Mouse (Mus musculus): ENCODE measurements at regions not wholly inside any gene's neighbourhood (a gene's known extent, or its start where the extent isn't known, plus 50 kb on each side); places are given as distances from the start of the nearest gene placed in this dataset.
A peak's percentile ranks its signal among the peaks of the same experiment; 100 is the strongest.

DNA sequence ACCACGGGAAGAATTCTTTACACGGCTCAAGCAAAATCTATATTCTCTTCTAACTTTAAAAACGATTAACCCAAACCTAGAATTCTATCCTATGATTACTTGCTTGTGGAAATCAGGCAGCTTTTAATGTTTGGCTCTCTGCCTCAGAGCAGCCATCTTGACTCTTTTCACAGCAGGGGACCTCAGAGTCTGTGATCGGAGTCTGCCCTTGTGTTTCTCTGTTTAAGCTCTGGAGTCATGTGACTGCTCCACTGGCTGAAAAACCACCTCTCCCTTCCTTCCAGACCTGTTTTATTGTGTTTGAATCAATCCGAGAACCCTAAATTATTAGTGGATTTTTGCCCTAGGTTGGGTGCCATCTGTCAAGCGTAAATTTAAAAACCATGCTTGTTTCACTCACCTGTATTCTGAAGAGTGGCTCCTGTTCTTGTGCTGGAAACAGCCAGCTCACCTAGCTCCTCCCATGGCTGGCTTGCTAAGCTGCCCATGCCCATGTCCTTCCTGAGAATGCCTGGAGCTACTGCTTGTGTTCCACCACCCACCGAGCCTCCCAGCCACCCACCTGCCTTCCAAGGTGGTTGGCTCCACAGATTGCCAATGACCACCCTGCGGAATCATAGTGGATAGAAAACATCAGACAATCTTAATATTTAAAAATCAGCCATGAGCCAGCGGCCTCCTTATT lies 62.6 kb downstream of the Perp start:
- Histone ChIP-seq H3K4me2 (ENCODE audit: low read depth, severe bottlenecking) (no peak overlapping the region), H3K36me3 (ENCODE audit: control insufficient read depth, insufficient read depth, low read length) (no peaks in the 10 kb centered on the region), H3K9ac (ENCODE audit: low read length) (no peak overlapping the region), H3K4me1 (ENCODE audit: control insufficient read depth, insufficient read depth, low read length) (no peaks in the 10 kb centered on the region), H3K27me3 (ENCODE audit: control insufficient read depth, insufficient read depth, low read length) (no peaks in the 10 kb centered on the region), H3K9me3 (ENCODE audit: control insufficient read depth, low read length) (no peaks in the 10 kb centered on the region), H3K27ac (replicated peaks; ENCODE audit: low read depth, low read length) (no peak overlapping the region), H3K4me3 (ENCODE audit: low read depth, low read length) (no peak overlapping the region)
- no peak for ATAC-seq (ENCODE audit: insufficient number of reproducible peaks, low FRiP score, low TSS enrichment, low read depth)
- no peak for DNase-seq (ENCODE audit: low spot score)
- WGBS = 87% methylated on average over 9 of the region's 9 CpGs

DNA sequence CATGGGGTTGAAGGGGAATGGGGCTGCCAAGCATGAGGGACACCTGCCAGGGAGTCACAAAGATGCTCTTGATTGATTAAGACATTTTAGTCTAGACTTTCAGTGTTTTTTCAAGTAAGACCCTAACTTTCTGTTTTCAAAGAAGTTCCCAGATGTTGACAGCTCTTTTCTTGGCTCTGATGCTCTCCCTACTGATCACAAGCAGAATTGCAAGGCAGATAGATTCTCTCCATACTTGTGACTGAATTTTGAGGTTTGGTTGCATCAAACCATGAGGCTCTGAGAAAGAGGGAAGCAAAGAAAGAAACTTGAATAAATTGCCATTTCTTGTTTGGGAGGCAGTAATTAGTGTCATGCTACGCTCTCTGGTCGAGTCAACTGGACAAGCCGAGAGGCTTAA lies 64.5 kb downstream of the Perp start:
- H3K4me2 ChIP-seq (ENCODE audit: low read depth, severe bottlenecking) = no peak overlapping the region
- no peak overlapping the region for H3K4me3 ChIP-seq (ENCODE audit: low read depth, low read length)
- H3K9me3 ChIP-seq (ENCODE audit: control insufficient read depth, low read length) = no peaks in the 10 kb centered on the region
- 87% methylated on average over 3 of the region's 3 CpGs for WGBS
- DNase-seq (ENCODE audit: low spot score) (no peak), ATAC-seq (ENCODE audit: insufficient number of reproducible peaks, low FRiP score, low TSS enrichment, low read depth) (no peak)
- H3K27me3 ChIP-seq (ENCODE audit: control insufficient read depth, insufficient read depth, low read length) = no peaks in the 10 kb centered on the region
- no peaks in the 10 kb centered on the region for H3K4me1 ChIP-seq (ENCODE audit: control insufficient read depth, insufficient read depth, low read length)
- no peak overlapping the region for H3K27ac ChIP-seq (replicated peaks; ENCODE audit: low read depth, low read length)
- no peaks in the 10 kb centered on the region for H3K36me3 ChIP-seq (ENCODE audit: control insufficient read depth, insufficient read depth, low read length)
- H3K9ac ChIP-seq (ENCODE audit: low read length) = no peak overlapping the region

DNA sequence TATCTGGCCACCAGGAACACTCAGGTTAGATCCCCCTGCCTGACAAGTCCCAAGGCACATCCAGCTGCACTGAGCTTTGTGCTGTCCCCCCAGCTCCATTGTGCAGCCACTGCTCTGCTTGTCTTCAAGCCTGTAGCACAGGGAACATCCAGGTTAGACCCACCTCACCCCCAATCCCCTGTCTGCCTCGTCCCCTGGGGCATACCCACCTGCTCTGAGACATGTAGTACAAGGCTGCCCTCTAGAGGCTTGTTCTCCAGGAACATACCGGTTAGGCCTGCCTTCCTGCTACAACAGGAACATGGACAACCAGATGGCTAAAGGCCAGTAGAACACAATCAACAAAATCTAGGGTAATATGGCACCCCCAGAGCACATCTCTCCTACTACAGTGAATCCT lies 66.1 kb downstream of the Perp start:
- no peaks in the 10 kb centered on the region for H3K36me3 ChIP-seq (ENCODE audit: control insufficient read depth, insufficient read depth, low read length)
- no peak overlapping the region for H3K4me3 ChIP-seq (ENCODE audit: low read depth, low read length)
- ATAC-seq (ENCODE audit: insufficient number of reproducible peaks, low FRiP score, low TSS enrichment, low read depth) (no peak), DNase-seq (ENCODE audit: low spot score) (peak; percentile 65)
- H3K4me1 ChIP-seq (ENCODE audit: control insufficient read depth, insufficient read depth, low read length) = no peaks in the 10 kb centered on the region
- no peak overlapping the region for H3K4me2 ChIP-seq (ENCODE audit: low read depth, severe bottlenecking)
- no peaks in the 10 kb centered on the region for H3K9me3 ChIP-seq (ENCODE audit: control insufficient read depth, low read length)
- no peaks in the 10 kb centered on the region for H3K27me3 ChIP-seq (ENCODE audit: control insufficient read depth, insufficient read depth, low read length)
- 6% methylated on average over 2 of the region's 2 CpGs for WGBS
- no peak overlapping the region for H3K27ac ChIP-seq (replicated peaks; ENCODE audit: low read depth, low read length)
- H3K9ac ChIP-seq (ENCODE audit: low read length) = no peak overlapping the region

DNA sequence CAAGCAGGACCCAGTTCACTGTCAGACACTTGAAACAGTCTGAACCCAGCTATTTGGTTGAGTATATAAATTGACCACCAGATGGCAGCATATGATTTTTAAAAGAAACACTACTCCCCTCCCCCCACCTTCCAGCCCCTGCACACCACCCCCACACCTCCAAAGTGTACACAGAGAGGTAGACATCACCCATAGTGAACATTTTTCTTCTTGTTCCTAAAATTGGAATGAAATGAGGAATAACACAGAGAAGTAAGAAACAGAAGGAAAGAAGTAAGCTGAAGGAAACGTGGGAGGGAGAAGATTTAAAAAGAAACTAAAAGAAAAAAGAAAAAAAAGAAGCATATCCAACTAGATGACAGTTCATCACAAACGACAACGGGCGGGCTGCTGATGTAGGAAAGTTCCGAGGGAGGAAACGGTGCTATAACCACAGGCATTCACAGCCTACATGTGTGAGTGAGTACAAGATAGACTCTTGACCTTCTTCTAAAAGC lies 72.3 kb downstream of the Perp start:
- H3K4me1 ChIP-seq (ENCODE audit: control insufficient read depth, insufficient read depth, low read length) = no peaks in the 10 kb centered on the region
- H3K4me2 ChIP-seq (ENCODE audit: low read depth, severe bottlenecking) = no peak overlapping the region
- ATAC-seq (ENCODE audit: insufficient number of reproducible peaks, low FRiP score, low TSS enrichment, low read depth) (no peak), DNase-seq (ENCODE audit: low spot score) (no peak)
- H3K9ac ChIP-seq (ENCODE audit: low read length) = no peak overlapping the region
- WGBS = 72% methylated on average over 6 of the region's 6 CpGs
- no peak overlapping the region for H3K27ac ChIP-seq (replicated peaks; ENCODE audit: low read depth, low read length)
- H3K27me3 ChIP-seq (ENCODE audit: control insufficient read depth, insufficient read depth, low read length) = no peaks in the 10 kb centered on the region
- H3K4me3 ChIP-seq (ENCODE audit: low read depth, low read length) = no peak overlapping the region
- no peaks in the 10 kb centered on the region for H3K36me3 ChIP-seq (ENCODE audit: control insufficient read depth, insufficient read depth, low read length)
- no peaks in the 10 kb centered on the region for H3K9me3 ChIP-seq (ENCODE audit: control insufficient read depth, low read length)

DNA sequence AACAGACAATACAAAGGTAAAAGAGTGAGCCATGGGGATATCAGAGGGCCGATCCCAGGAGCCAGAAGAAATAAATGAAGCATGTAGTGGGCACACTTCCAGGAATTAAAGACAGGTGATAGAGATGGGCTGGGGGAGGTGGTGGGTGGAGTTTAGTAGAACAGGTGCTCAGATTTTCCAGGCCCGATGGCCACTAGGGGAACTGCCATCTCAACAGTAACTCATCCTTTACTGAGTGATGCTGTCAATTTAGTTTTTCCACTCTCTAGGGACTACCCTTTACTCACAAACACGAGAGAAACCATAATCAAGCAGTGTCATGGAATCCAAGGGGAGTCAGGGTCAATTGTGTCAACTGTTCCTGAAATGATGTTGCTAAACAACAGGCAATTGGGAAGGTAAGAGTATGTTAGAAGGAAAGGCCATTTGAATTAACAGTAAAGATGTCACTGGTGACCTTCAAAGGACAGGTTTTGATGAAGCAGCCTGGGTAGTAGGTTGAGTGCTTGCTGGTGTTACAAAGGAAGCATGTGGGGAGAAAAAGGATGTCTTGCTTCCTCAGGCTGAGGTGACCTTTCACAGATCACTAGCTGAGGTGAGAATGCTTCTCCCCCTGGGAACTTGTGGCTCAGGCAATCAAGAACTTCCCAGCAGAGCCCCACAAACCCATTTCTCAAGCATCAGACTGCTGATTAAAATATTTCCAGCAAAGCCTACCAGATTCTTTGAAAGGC lies 78.4 kb downstream of the Perp start:
- H3K9me3 ChIP-seq (ENCODE audit: control insufficient read depth, low read length) = no peaks in the 10 kb centered on the region
- H3K9ac ChIP-seq (ENCODE audit: low read length) = no peak overlapping the region
- no peak overlapping the region for H3K27ac ChIP-seq (replicated peaks; ENCODE audit: low read depth, low read length)
- H3K4me3 ChIP-seq (ENCODE audit: low read depth, low read length) = no peak overlapping the region
- 70% methylated on average over 3 of the region's 3 CpGs for WGBS
- ATAC-seq (ENCODE audit: insufficient number of reproducible peaks, low FRiP score, low TSS enrichment, low read depth) (no peak), DNase-seq (ENCODE audit: low spot score) (no peak)
- H3K4me1 ChIP-seq (ENCODE audit: control insufficient read depth, insufficient read depth, low read length) = no peaks in the 10 kb centered on the region
- H3K27me3 ChIP-seq (ENCODE audit: control insufficient read depth, insufficient read depth, low read length) = no peaks in the 10 kb centered on the region
- H3K4me2 ChIP-seq (ENCODE audit: low read depth, severe bottlenecking) = no peak overlapping the region
- H3K36me3 ChIP-seq (ENCODE audit: control insufficient read depth, insufficient read depth, low read length) = no peaks in the 10 kb centered on the region

DNA sequence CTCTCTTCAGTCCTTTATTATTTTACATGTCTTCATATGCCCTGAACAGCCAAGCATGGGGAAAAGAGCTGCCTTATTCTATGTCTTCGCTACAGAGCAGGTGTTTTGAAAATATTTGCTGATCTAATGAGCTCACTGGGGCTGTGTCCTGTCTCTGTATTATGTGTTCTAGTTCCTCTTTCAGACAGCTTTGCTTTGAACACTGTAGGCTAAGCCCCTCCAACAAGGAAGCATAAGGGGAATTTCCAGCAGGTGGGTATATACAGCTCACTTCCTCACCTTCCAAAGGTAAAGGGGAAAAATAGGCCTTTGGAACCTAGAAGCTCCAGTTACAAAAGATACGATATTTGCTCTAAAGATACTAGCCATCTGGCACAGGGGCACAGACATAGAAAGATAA lies 83.0 kb downstream of the Perp start:
- no peak overlapping the region for H3K4me3 ChIP-seq (ENCODE audit: low read depth, low read length)
- H3K4me2 ChIP-seq (ENCODE audit: low read depth, severe bottlenecking) = no peak overlapping the region
- no peaks in the 10 kb centered on the region for H3K4me1 ChIP-seq (ENCODE audit: control insufficient read depth, insufficient read depth, low read length)
- H3K9me3 ChIP-seq (ENCODE audit: control insufficient read depth, low read length) = no peaks in the 10 kb centered on the region
- H3K27ac ChIP-seq (replicated peaks; ENCODE audit: low read depth, low read length) = no peak overlapping the region
- ATAC-seq (ENCODE audit: insufficient number of reproducible peaks, low FRiP score, low TSS enrichment, low read depth) (no peak), DNase-seq (ENCODE audit: low spot score) (no peak)
- no peaks in the 10 kb centered on the region for H3K36me3 ChIP-seq (ENCODE audit: control insufficient read depth, insufficient read depth, low read length)
- no peaks in the 10 kb centered on the region for H3K27me3 ChIP-seq (ENCODE audit: control insufficient read depth, insufficient read depth, low read length)
- no peak overlapping the region for H3K9ac ChIP-seq (ENCODE audit: low read length)
- WGBS = 89% methylated on average over 2 of the region's 2 CpGs

DNA sequence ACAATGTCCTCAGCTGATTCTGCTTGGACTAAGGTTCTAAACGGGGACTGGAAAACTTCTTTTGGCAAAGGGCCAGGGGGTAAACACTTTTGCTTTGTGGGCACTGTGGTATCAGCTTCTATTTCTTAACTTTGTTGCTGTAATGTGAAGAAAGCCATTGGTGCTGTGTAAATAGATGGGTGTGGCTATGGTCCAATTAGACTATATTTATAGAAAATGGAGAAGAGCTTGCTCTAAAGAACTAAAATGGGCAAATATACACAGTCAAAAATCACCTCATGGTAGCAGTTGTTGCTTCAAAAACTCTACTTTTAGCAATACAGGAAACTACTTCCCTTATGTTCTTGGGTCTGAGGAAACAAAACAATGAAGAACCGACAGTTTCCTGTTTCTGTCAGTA lies 84.1 kb downstream of the Tnfaip3 start:
- Histone ChIP-seq H3K4me3 (ENCODE audit: low read depth, low read length) (no peak overlapping the region), H3K36me3 (ENCODE audit: control insufficient read depth, insufficient read depth, low read length) (no peaks in the 10 kb centered on the region)
- no peak for ATAC-seq (ENCODE audit: insufficient number of reproducible peaks, low FRiP score, low TSS enrichment, low read depth)

DNA sequence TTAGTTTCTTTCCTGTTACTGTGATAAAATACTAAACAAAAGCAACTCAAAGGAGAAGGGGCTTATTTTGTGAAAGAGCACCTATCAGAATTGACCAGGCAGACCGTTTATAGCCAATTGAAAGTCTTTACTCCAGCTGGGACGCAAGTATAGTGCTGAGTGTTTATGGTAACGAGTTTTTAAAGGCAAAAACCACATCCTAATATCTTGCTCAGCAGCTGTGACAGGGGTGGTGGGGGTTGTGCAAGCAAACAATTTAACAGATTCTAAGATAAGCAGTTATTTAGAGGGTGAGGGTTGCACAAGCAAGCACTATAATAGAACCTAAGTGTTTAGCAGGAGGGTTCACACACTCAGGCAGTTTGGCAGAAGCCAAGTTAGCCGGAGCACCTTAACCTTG lies 74.0 kb downstream of the Tnfaip3 start:
- no peaks in the 10 kb centered on the region for H3K36me3 ChIP-seq (ENCODE audit: control insufficient read depth, insufficient read depth, low read length)
- H3K9me3 ChIP-seq (ENCODE audit: control insufficient read depth, low read length) = no peaks in the 10 kb centered on the region
- H3K27me3 ChIP-seq (ENCODE audit: control insufficient read depth, insufficient read depth, low read length) = no peaks in the 10 kb centered on the region
- H3K4me1 ChIP-seq (ENCODE audit: control insufficient read depth, insufficient read depth, low read length) = no peaks in the 10 kb centered on the region
- DNase-seq (ENCODE audit: low spot score) (no peak), ATAC-seq (ENCODE audit: insufficient number of reproducible peaks, low FRiP score, low TSS enrichment, low read depth) (no peak)
- WGBS = 64% methylated on average over 4 of the region's 4 CpGs
- H3K27ac ChIP-seq (replicated peaks; ENCODE audit: low read depth, low read length) = no peak overlapping the region
- H3K9ac ChIP-seq (ENCODE audit: low read length) = no peak overlapping the region
- no peak overlapping the region for H3K4me3 ChIP-seq (ENCODE audit: low read depth, low read length)
- no peak overlapping the region for H3K4me2 ChIP-seq (ENCODE audit: low read depth, severe bottlenecking)

More for the DNA sequence above, 84.1 kb downstream of the Tnfaip3 start:
- DNase-seq (ENCODE audit: low spot score) = no peak
- no peak overlapping the region for H3K9ac ChIP-seq (ENCODE audit: low read length)
- H3K27ac ChIP-seq (replicated peaks; ENCODE audit: low read depth, low read length) = no peak overlapping the region
- no peak overlapping the region for H3K4me2 ChIP-seq (ENCODE audit: low read depth, severe bottlenecking)
- H3K27me3 ChIP-seq (ENCODE audit: control insufficient read depth, insufficient read depth, low read length) = no peaks in the 10 kb centered on the region
- H3K9me3 ChIP-seq (ENCODE audit: control insufficient read depth, low read length) = no peaks in the 10 kb centered on the region
- H3K4me1 ChIP-seq (ENCODE audit: control insufficient read depth, insufficient read depth, low read length) = no peaks in the 10 kb centered on the region
- WGBS = 80% methylated on average over 2 of the region's 2 CpGs
